9 mouse cellular contexts compared by ENCODE assay signal in genomic region chr11:96270996-96271540, GRCm38 (mm10). TPM values are rescaled to one million over a fixed set of nuclear protein-coding genes. Genes with fewer than 3 reads are reported as not detected.
DNase-seq lines count a peak whose midpoint lies in the region; ATAC-seq and TF ChIP-seq lines count a peak whose summit lies in the region.
"Had no signal": no experiment of that assay in that cellular context is flagged by ENCODE, and none has a peak within 500 bp of the region (broad histone marks: within the 10 kb centered on the region; RNA-seq: fewer than 3 reads in every experiment).

TSS of gene Hoxb9 (plus strand) at chr11:96271457.

- under 1% methylated on average over 40 of the region's 40 CpGs for WGBS in forebrain, embryonic 15.5 days
- WGBS in forebrain, postnatal 0 days = 2% methylated on average over 40 of the region's 40 CpGs
- WGBS in hindbrain, postnatal 0 days = under 1% methylated on average over 36 of the region's 40 CpGs
- 1% methylated on average over 36 of the region's 40 CpGs for WGBS in liver, embryonic 16.5 days (ENCODE audit: insufficient replicate concordance)

- no peak for ATAC-seq in forebrain, embryonic 15.5 days (replicated peaks)
- no peak for ATAC-seq in forebrain, postnatal 0 days
- no peak for ATAC-seq in hindbrain, postnatal 0 days
- ATAC-seq in liver, embryonic 16.5 days (ENCODE audit: low read depth) = no peak

- no peaks in the 10 kb centered on the region for H3K9me3 ChIP-seq in forebrain, embryonic 15.5 days
- no peaks in the 10 kb centered on the region for H3K9me3 ChIP-seq in forebrain, postnatal 0 days (ENCODE audit: low read length)
- H3K9me3 ChIP-seq in hindbrain, postnatal 0 days (ENCODE audit: low read length) = no peaks in the 10 kb centered on the region
- no peaks in the 10 kb centered on the region for H3K9me3 ChIP-seq in liver, embryonic 16.5 days (replicated peaks; ENCODE audit: control insufficient read depth, low read length)

- peak within 1 kb of the TSS; percentile 13; the same call in 1 of the 2 replicates for H3K4me3 ChIP-seq in forebrain, embryonic 15.5 days
- H3K4me3 ChIP-seq in forebrain, postnatal 0 days (ENCODE audit: low read depth, low read length) = no peak within 1 kb of the TSS
- H3K4me3 ChIP-seq in hindbrain, postnatal 0 days (ENCODE audit: low read length) = peak within 1 kb of the TSS; percentile 21
- H3K4me3 ChIP-seq in liver, embryonic 16.5 days (ENCODE audit: low read depth, low read length) = 0 out of 2 replicates have a peak within 1 kb of the TSS, but pooled peaks have one; percentile 11

- no peak for DNase-seq in forebrain, postnatal 0 days
- peak; percentile 46 for DNase-seq in T-cell, adult 2 months (ENCODE audit: low spot score)
- no peak for DNase-seq in hindbrain, postnatal 0 days (ENCODE audit: low spot score)
- no peak for DNase-seq in cerebellum, adult 11-12 months
- DNase-seq in layer of hippocampus, adult 11-12 months (ENCODE audit: low spot score) = no peak
- DNase-seq in urinary bladder, postnatal 4 days (ENCODE audit: low spot score in 2 of 2) = no peak

- no peak within 1 kb of the TSS for H3K27ac ChIP-seq in forebrain, embryonic 15.5 days (replicated peaks)
- H3K27ac ChIP-seq in forebrain, postnatal 0 days (ENCODE audit: low read depth, low read length) = no peak within 1 kb of the TSS
- no peak within 1 kb of the TSS for H3K27ac ChIP-seq in hindbrain, postnatal 0 days
- H3K27ac ChIP-seq in liver, embryonic 16.5 days (ENCODE audit: low read length) = no peak within 1 kb of the TSS

- peaks cover 99% of the 10 kb centered on the region for H3K27me3 ChIP-seq in forebrain, embryonic 15.5 days
- H3K27me3 ChIP-seq in forebrain, postnatal 0 days (ENCODE audit: insufficient read depth, low read length) = peaks cover 98% of the 10 kb centered on the region
- H3K27me3 ChIP-seq in hindbrain, postnatal 0 days (ENCODE audit: insufficient read depth, low read length) = peaks cover 94% of the 10 kb centered on the region
- peaks cover 95% of the 10 kb centered on the region for H3K27me3 ChIP-seq in liver, embryonic 16.5 days (ENCODE audit: control insufficient read depth, insufficient read depth, low read depth, low read length)

- peak within 1 kb of the TSS; percentile 8; the same call in 1 of the 2 replicates for H3K4me2 ChIP-seq in forebrain, embryonic 15.5 days (replicated peaks)
- no peak within 1 kb of the TSS for H3K4me2 ChIP-seq in forebrain, postnatal 0 days (ENCODE audit: low read depth)
- H3K4me2 ChIP-seq in hindbrain, postnatal 0 days (ENCODE audit: low read depth, low read length) = peak within 1 kb of the TSS; percentile 42; the same call in 1 of the 2 replicates
- no peak within 1 kb of the TSS for H3K4me2 ChIP-seq in liver, embryonic 16.5 days (ENCODE audit: low read depth, low read length)

- TF ChIP-seq CTCF in forebrain, postnatal 0 days (IDR thresholded peaks at IDR 0.05; ENCODE audit: low read depth) = no peak
- TF ChIP-seq CTCF in hindbrain, postnatal 0 days (IDR thresholded peaks at IDR 0.05; ENCODE audit: low read depth) = no peak

- H3K9ac ChIP-seq in forebrain, embryonic 15.5 days (replicated peaks) = no peak within 1 kb of the TSS
- H3K9ac ChIP-seq in forebrain, postnatal 0 days = no peak within 1 kb of the TSS
- no peak within 1 kb of the TSS for H3K9ac ChIP-seq in hindbrain, postnatal 0 days (replicated peaks; ENCODE audit: low read length)
- no peak within 1 kb of the TSS for H3K9ac ChIP-seq in liver, embryonic 16.5 days (ENCODE audit: low read depth, low read length)

- peaks cover 9% of the 10 kb centered on the region; the same call in 1 of the 2 replicates for H3K4me1 ChIP-seq in forebrain, embryonic 15.5 days
- no peaks in the 10 kb centered on the region for H3K4me1 ChIP-seq in forebrain, postnatal 0 days (ENCODE audit: insufficient read depth)
- H3K4me1 ChIP-seq in hindbrain, postnatal 0 days (ENCODE audit: insufficient read depth, low read length) = no peaks in the 10 kb centered on the region
- no peaks in the 10 kb centered on the region for H3K4me1 ChIP-seq in liver, embryonic 16.5 days (ENCODE audit: control insufficient read depth, low read depth, low read length)

- H3K36me3 ChIP-seq in forebrain, embryonic 15.5 days = no peaks in the 10 kb centered on the region
- no peaks in the 10 kb centered on the region for H3K36me3 ChIP-seq in forebrain, postnatal 0 days (ENCODE audit: insufficient read depth)
- H3K36me3 ChIP-seq in hindbrain, postnatal 0 days (ENCODE audit: insufficient read depth, low read length) = no peaks in the 10 kb centered on the region
- no peaks in the 10 kb centered on the region for H3K36me3 ChIP-seq in liver, embryonic 16.5 days (ENCODE audit: control insufficient read depth, insufficient read depth)

RNA-seq across cellular contexts. Expression of gene Hoxb9, which starts in this region (rescaled TPM):
- not detected in 2 replicates for polyA plus RNA-seq in forebrain, embryonic 15.5 days (2015; fragmentation: Nextera tagmentation; extraction: Ambion mirVana)
- not detected in 2 replicates for total RNA-seq in forebrain, postnatal 0 days (2014; rRNA removed)
- polyA plus RNA-seq in forebrain, postnatal 0 days (2015; fragmentation: Nextera tagmentation; extraction: Ambion mirVana) = not detected in 2 replicates
- 0.40 TPM in 1 of 2 replicates, not detected in the other for total RNA-seq in hindbrain, postnatal 0 days (2014; rRNA removed)
- 0.13 TPM in 1 of 2 replicates, not detected in the other for polyA plus RNA-seq in hindbrain, postnatal 0 days (2015; fragmentation: Nextera tagmentation; extraction: Ambion mirVana)
- polyA plus RNA-seq in liver, embryonic 16.5 days (2015; fragmentation: Nextera tagmentation; extraction: Ambion mirVana) = not detected in 2 replicates
- total RNA-seq: granulocyte monocyte progenitor cell, adult 5-6 weeks had no signal

Comparison
In these comparisons a context has a peak if more than half of its experiments do, and no peak if none do; other contexts are left out.
1. H3K4me2 ChIP-seq: peak in forebrain, embryonic 15.5 days (single experiment) and hindbrain, postnatal 0 days (single experiment); none in forebrain, postnatal 0 days (single experiment) and liver, embryonic 16.5 days (single experiment).